Mouse (Mus musculus) limb, embryonic 10.5 days (tissue): ENCODE measurements around the gene Bicd1. TPM values are rescaled to one million over a fixed set of nuclear protein-coding genes. Genes with fewer than 3 reads are reported as not detected.
"Not testable (repeated sequence)": the region's sequence is repeated elsewhere in the genome, so short reads cannot be mapped to it uniquely, and the experiment has no call there.

Experiments used
- DNase-seq: peaks from one replicate; pipeline ENCODE4 v3.0.0-alpha.2; 2017; ENCODE audit warnings: low spot score
- H3K27ac ChIP-seq: fragments of 300-500 bp; sonication (generic); 2 replicates; pipeline ENCODE4 v1.5.1; 2016; ENCODE audit warnings: mild to moderate bottlenecking
- H3K27me3 ChIP-seq: fragments of 300-500 bp; sonication (generic); 2 replicates; pipeline ENCODE4 v1.6.1; 2016; ENCODE audit warnings: low read depth, mild to moderate bottlenecking; ENCODE audit not compliant: poor library complexity, severe bottlenecking
- H3K36me3 ChIP-seq: fragments of 300-500 bp; sonication (generic); 2 replicates; pipeline ENCODE4 v1.6.1; 2016; ENCODE audit warnings: mild to moderate bottlenecking, moderate library complexity
- H3K4me1 ChIP-seq: fragments of 300-500 bp; sonication (generic); 2 replicates; pipeline ENCODE4 v1.6.1; 2016
- H3K4me3 ChIP-seq: fragments of 300-500 bp; sonication (generic); 2 replicates; pipeline ENCODE4 v1.5.1; 2016; ENCODE audit warnings: mild to moderate bottlenecking, moderate library complexity
- H3K9me3 ChIP-seq: fragments of 300-500 bp; sonication (generic); replicated peaks from 2 replicates; pipeline ENCODE4 v1.6.1; 2016; ENCODE audit warnings: mild to moderate bottlenecking
- WGBS: fragments of 180-500 bp; shearing (Covaris S2); methylation state at CpG from one replicate; pipeline ENCODE4 v1.1.7; 2016; 5-methylcytosine and 5-hydroxymethylcytosine counted together
- polyA plus RNA-seq: library from polyadenylated mRNA; unstranded; fragments of >200 nt; fragmentation: Nextera tagmentation; extraction: Ambion mirVana; gene quantifications from 2 replicates; pipeline ENCODE4 v1.2.1, GENCODE M21; 2016

Gene Bicd1
- polyA plus RNA-seq, 1 experiment from 2014 or later, result 5.6 TPM

DNA sequence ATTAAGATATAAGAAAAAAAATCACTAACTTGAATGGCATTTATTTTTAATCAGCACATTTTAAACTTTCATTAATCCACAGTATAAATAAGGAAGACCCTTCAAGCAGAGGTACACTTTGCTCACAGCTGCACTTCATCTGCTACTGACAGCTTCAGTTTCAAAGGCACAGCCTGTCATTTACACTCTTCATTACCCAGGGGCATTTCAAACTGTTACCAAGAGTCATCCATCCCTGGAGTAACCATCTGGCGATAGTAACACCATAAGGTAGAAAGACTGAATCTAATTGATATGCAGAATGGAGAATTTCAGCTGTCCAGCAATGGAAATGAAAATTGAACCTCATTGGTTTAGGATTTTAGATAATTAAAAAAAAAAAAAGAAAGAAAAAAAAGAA is 34.2 kb downstream of the Bicd1 start:
- Histone ChIP-seq H3K36me3 (no peaks in the 10 kb centered on the region), H3K9me3 (no peaks in the 10 kb centered on the region), H3K27me3 (no peaks in the 10 kb centered on the region), H3K4me1 (no peaks in the 10 kb centered on the region), H3K27ac (no peak overlapping the region), H3K4me3 (no peak overlapping the region)
- DNase-seq, result no peak
- WGBS, result 69% methylated on average over 1 of the region's 1 CpGs

GRCm38 (mm10) chr6:149445854-149446253 is 37.2 kb downstream of the Bicd1 start:
- Histone ChIP-seq H3K36me3 (no peaks in the 10 kb centered on the region), H3K4me3 (no peak overlapping the region), H3K27me3 (no peaks in the 10 kb centered on the region), H3K9me3 (no peaks in the 10 kb centered on the region), H3K27ac (no peak overlapping the region), H3K4me1 (no peaks in the 10 kb centered on the region)
- DNase-seq, result no peak
- WGBS, result 81% methylated on average over 10 of the region's 10 CpGs

DNA sequence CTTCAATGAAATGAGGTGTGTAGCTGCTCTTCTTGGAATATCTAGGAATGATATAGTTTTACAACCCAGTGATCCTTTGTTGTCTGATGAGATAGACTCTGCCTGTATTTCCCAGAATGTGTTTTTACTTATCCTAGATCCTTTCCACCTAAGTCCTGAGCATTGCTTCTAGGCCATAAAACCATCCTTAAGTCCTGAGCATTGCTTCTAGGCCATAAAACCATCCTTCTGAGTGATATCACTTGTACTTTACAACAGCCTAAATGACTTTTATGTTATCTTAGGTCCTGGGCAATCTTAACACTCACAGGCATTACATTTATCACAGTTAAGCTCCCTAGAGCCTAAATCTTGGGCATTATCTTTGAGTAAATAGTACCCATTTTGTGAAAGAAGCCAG is 48.6 kb downstream of the Bicd1 start:
- H3K9me3 ChIP-seq, result no peaks in the 10 kb centered on the region
- no peaks in the 10 kb centered on the region for H3K36me3 ChIP-seq
- no peaks in the 10 kb centered on the region for H3K4me1 ChIP-seq
- no peak overlapping the region for H3K4me3 ChIP-seq
- H3K27me3 ChIP-seq, result no peaks in the 10 kb centered on the region
- H3K27ac ChIP-seq, result no peak overlapping the region
- no peak for DNase-seq

GRCm38 (mm10) chr6:149460971-149461370 is 52.3 kb downstream of the Bicd1 start:
- Histone ChIP-seq H3K36me3 (no peaks in the 10 kb centered on the region), H3K4me1 (no peaks in the 10 kb centered on the region), H3K4me3 (no peak overlapping the region), H3K27ac (no peak overlapping the region), H3K9me3 (no peaks in the 10 kb centered on the region), H3K27me3 (no peaks in the 10 kb centered on the region)
- 21% methylated on average over 1 of the region's 1 CpGs for WGBS
- DNase-seq, result no peak

- Histone ChIP-seq H3K36me3 (no peaks in the 10 kb centered on the region), H3K27ac (no peak overlapping the region), H3K4me3 (no peak overlapping the region), H3K9me3 (no peaks in the 10 kb centered on the region), H3K27me3 (no peaks in the 10 kb centered on the region), H3K4me1 (no peaks in the 10 kb centered on the region)
- DNase-seq, result no peak
- WGBS, result 79% methylated on average over 15 of the region's 15 CpGs
Measured at GRCm38 (mm10) chr6:149471477-149471876, 62.8 kb downstream of the Bicd1 start.

GRCm38 (mm10) chr6:149472441-149472840 is 63.8 kb downstream of the Bicd1 start:
- not testable (repeated sequence) for DNase-seq, H3K9me3 ChIP-seq, H3K4me1 ChIP-seq, H3K27me3 ChIP-seq, H3K36me3 ChIP-seq, H3K4me3 ChIP-seq, H3K27ac ChIP-seq
- 91% methylated on average over 6 of the region's 6 CpGs for WGBS

- not testable (repeated sequence) for H3K4me3 ChIP-seq, DNase-seq, H3K9me3 ChIP-seq, H3K27ac ChIP-seq, H3K27me3 ChIP-seq, H3K36me3 ChIP-seq, H3K4me1 ChIP-seq
- WGBS, result 94% methylated on average over 5 of the region's 5 CpGs
Measured at GRCm38 (mm10) chr6:149481868-149482267, 73.2 kb downstream of the Bicd1 start.

GRCm38 (mm10) chr6:149494662-149495061 is 86.0 kb downstream of the Bicd1 start:
- Histone ChIP-seq H3K36me3 (no peaks in the 10 kb centered on the region), H3K4me1 (no peaks in the 10 kb centered on the region), H3K27me3 (no peaks in the 10 kb centered on the region), H3K27ac (no peak overlapping the region), H3K4me3 (no peak overlapping the region), H3K9me3 (no peaks in the 10 kb centered on the region)
- WGBS, result 97% methylated on average over 2 of the region's 2 CpGs
- DNase-seq, result no peak

- Histone ChIP-seq H3K27me3 (no peaks in the 10 kb centered on the region), H3K36me3 (no peaks in the 10 kb centered on the region), H3K27ac (no peak overlapping the region), H3K9me3 (no peaks in the 10 kb centered on the region), H3K4me1 (no peaks in the 10 kb centered on the region), H3K4me3 (no peak overlapping the region)
- no peak for DNase-seq
Measured at GRCm38 (mm10) chr6:149495925-149496324, 87.2 kb downstream of the Bicd1 start.

- Histone ChIP-seq H3K27me3 (no peaks in the 10 kb centered on the region), H3K9me3 (no peaks in the 10 kb centered on the region), H3K36me3 (no peaks in the 10 kb centered on the region), H3K4me1 (peaks cover 11% of the 10 kb centered on the region; the same call in 1 of the 2 replicates), H3K4me3 (peak overlapping the region; percentile 66), H3K27ac (peak overlapping the region; percentile 74)
- 3% methylated on average over 19 of the region's 19 CpGs for WGBS
- DNase-seq, result peak; percentile 76
Measured at GRCm38 (mm10) chr6:149565720-149566498, 157.2 kb downstream of the Bicd1 start.

GRCm38 (mm10) chr6:149567219-149567618 is 158.5 kb downstream of the Bicd1 start:
- Histone ChIP-seq H3K27me3 (no peaks in the 10 kb centered on the region), H3K36me3 (no peaks in the 10 kb centered on the region), H3K9me3 (no peaks in the 10 kb centered on the region), H3K4me3 (no peak overlapping the region), H3K27ac (no peak overlapping the region), H3K4me1 (peaks cover 11% of the 10 kb centered on the region; the same call in 1 of the 2 replicates)
- 14% methylated on average over 1 of the region's 1 CpGs for WGBS
- DNase-seq, result no peak

DNA sequence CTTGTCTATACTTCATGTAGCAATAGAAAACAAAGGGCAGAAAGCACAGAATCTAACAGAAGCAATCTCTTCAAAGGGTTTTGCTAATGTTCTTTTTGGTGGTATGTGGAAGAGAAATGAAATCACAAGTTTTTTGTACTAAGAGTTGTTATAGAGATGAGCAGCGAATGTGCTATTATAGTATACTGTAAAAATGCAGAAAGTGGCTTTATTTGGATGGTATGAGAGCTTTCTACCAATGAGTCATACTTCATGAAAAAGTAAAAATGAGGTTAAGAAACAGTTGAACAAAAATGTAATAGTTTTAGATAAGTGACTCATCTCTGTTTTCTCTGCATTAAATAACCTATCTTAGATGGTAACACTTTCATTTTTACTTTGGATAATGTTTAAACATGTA is 165.6 kb downstream of the Bicd1 start:
- WGBS, result 90% methylated on average over 1 of the region's 1 CpGs
- Histone ChIP-seq H3K9me3 (no peaks in the 10 kb centered on the region), H3K4me1 (no peaks in the 10 kb centered on the region), H3K4me3 (no peak overlapping the region), H3K27me3 (no peaks in the 10 kb centered on the region), H3K27ac (no peak overlapping the region), H3K36me3 (no peaks in the 10 kb centered on the region)
- DNase-seq, result no peak

- no peak overlapping the region for H3K27ac ChIP-seq
- DNase-seq, result no peak
- H3K9me3 ChIP-seq, result 0 out of 2 replicates have a peak, but pooled peaks cover 5% of the 10 kb centered on the region
- no peak overlapping the region for H3K4me3 ChIP-seq
- H3K27me3 ChIP-seq, result no peaks in the 10 kb centered on the region
- H3K4me1 ChIP-seq, result no peaks in the 10 kb centered on the region
- peaks cover 15% of the 10 kb centered on the region for H3K36me3 ChIP-seq
Measured at GRCm38 (mm10) chr6:149580053-149580452, 171.4 kb downstream of the Bicd1 start.
